Mouse (Mus musculus): Measurements from ENCODE around the gene Ppp2r5b. TPM values are rescaled to one million over a fixed set of nuclear protein-coding genes. Genes with fewer than 3 reads are reported as not detected.
A peak's percentile ranks its signal among the peaks of the same experiment; 100 is the strongest.

The Ppp2r5b gene
- polyA plus RNA-seq (2021; fragmentation: Nextera tagmentation) = 31.7 and 43.9 TPM in 2 replicates
- long read RNA-seq, experiment 1, transcript Ppp2r5b-201 (14 exons, 2,742 nt) = major isoform, 75 of 110 reads
- long read RNA-seq, experiment 1, partial matches to known transcripts = 19 of 110 reads
- long read RNA-seq, experiment 1, other reads (novel, unspliced or antisense) = 16 of 110 reads
- long read RNA-seq, experiment 2, transcript Ppp2r5b-201 (14 exons, 2,742 nt) = major isoform, 418 of 541 reads
- long read RNA-seq, experiment 2, partial matches to known transcripts = 60 of 541 reads
- long read RNA-seq, experiment 2, other reads (novel, unspliced or antisense) = 63 of 541 reads

GRCm38 (mm10) chr19:6235084-6236052, at the start of gene Ppp2r5b:
Ppp2r5b (minus strand) TSS chr19:6235872.

GRCm38 (mm10) chr19:6276426-6277421, 41.1 kb upstream of the Ppp2r5b start, which contains the start of gene Ehd1:
Ehd1 (plus strand) TSS chr19:6276725.

DNA sequence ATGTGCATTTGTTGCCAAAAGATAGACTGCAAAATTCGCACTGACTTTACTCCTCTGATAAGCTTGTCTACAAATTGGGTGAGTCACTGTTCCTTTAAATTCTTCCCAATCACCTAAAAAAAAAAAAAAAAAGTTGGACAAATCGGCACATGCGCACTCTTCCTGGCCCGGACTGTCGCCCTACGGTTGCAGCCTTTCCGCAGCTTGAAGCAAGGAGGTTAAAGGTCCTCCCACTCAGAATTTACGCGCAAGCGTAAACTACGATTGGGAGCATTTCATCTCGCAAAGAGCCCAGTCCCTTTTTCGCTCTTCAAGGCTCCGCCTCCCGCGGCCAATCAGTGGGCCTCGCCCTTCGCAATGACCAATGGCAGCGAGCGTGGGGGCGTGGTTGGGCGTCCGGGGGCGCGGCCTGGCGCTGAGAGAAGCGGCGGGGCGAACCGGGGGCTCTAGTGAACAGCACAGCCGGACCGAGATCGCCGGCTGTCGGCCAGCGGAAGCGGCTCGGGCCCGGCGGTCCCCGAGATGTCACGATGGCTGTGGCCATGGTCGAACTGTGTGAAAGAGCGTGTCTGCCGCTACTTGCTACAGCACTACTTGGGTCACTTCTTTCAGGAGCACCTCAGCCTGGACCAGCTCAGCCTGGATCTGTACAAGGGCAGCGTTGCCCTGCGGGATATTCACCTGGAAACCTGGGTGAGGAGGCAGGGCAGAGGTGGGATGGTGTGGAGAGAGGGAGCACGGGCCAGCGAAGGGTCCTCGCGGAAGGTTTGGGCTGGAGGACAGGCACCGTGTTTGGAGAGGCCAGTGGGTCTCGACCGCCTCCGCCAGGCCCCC, 5.8 kb upstream of the Ppp2r5b start, which contains the start of gene Atg2a:
Atg2a (plus strand) TSS at position 395 of the 834 bp plus-strand sequence.

DNA sequence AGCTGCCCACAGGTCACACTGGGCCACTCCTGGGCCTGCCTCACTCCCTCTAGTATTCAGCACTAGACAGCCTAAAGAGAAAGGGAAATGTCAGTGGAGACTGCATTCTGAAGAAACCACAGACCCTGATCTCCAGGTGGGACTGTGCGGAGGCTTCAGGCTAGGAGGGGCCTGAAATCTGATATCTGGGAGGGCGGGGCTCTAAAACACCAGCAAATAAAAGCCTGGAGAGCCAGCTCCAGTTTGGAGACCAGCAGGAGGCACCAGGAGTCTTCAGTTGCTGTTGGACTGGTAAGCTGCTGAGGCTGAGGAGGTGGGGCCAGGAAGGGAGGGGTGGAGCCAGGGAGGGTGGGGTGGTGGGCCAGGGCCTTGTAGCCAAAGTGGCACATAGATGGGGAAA, 9.5 kb downstream of the Ppp2r5b start, which contains the start of gene Gpha2:
Gpha2 (plus strand) TSS at position 246 of the 400 bp plus-strand sequence.

DNA sequence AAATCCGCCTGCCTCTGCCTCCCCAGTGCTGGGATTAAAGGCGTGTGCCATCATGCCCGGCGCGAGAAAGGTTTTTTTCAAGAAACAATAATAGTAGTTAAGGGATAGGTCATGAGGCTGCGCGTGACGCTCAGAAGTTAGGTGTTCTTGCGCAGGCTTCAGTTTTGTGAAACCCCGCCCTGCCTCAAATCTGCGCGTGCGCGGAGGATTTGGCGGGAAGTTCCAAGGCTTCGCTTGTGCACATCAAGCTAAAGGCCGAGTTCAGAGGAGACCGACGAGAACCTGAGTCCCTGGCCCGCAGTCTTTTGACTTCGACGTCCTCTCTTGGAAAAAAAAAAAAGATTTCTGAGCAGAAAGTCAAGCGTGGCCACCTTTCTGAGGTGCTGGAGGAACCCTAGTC, 51.5 kb downstream of the Ppp2r5b start, which contains the start of gene Majin:
Majin (plus strand) TSS at position 258 of the 400 bp plus-strand sequence.

Small RNA genes within 50 kb of the gene (microRNA-seq; reads per million reads assigned to microRNA genes)
- 12.7 reads per million, percentile 35 among the genes with 10 or more reads in this experiment for gene Mir192
- gene Mir194-2 = 25.8 reads per million, percentile 44 among the genes with 10 or more reads in this experiment

Other genes starting within 250 kb of the Ppp2r5b start
- gene Slc22a20, start 249.7 kb downstream of the Ppp2r5b start, polyA plus RNA-seq (2021; fragmentation: Nextera tagmentation) = not detected in 2 replicates
- gene Capn1, start 220.0 kb downstream of the Ppp2r5b start, polyA plus RNA-seq (2021; fragmentation: Nextera tagmentation) = 1.8 and 2.2 TPM in 2 replicates
- gene Syvn1, start 189.3 kb downstream of the Ppp2r5b start, polyA plus RNA-seq (2021; fragmentation: Nextera tagmentation) = 36.6 and 44.8 TPM in 2 replicates
- 51.5 and 58.6 TPM in 2 replicates for gene Mrpl49, start 178.1 kb downstream of the Ppp2r5b start, polyA plus RNA-seq (2021; fragmentation: Nextera tagmentation)
- 3,358 and 3,673 TPM in 2 replicates for gene Fau, start 178.0 kb downstream of the Ppp2r5b start, polyA plus RNA-seq (2021; fragmentation: Nextera tagmentation)
- gene Znhit2, start 174.7 kb downstream of the Ppp2r5b start, polyA plus RNA-seq (2021; fragmentation: Nextera tagmentation) = 85.4 and 98.5 TPM in 2 replicates
- 14.6 and 16.9 TPM in 2 replicates for gene Tm7sf2, start 167.5 kb downstream of the Ppp2r5b start, polyA plus RNA-seq (2021; fragmentation: Nextera tagmentation)
- gene Vps51, start 158.6 kb downstream of the Ppp2r5b start, polyA plus RNA-seq (2021; fragmentation: Nextera tagmentation) = 77.5 and 93.8 TPM in 2 replicates
- not detected in 2 replicates for gene Tmem262, start 155.8 kb downstream of the Ppp2r5b start, polyA plus RNA-seq (2021; fragmentation: Nextera tagmentation)
- gene Gm28374, start 153.6 kb downstream of the Ppp2r5b start, polyA plus RNA-seq (2021; fragmentation: Nextera tagmentation) = 0.39 TPM in 1 of 2 replicates, not detected in the other
- 66.0 and 69.1 TPM in 2 replicates for gene Zfpl1, start 150.9 kb downstream of the Ppp2r5b start, polyA plus RNA-seq (2021; fragmentation: Nextera tagmentation)
- gene Cdca5, start 150.9 kb downstream of the Ppp2r5b start, polyA plus RNA-seq (2021; fragmentation: Nextera tagmentation) = 0.09 and 0.10 TPM in 2 replicates
- gene AC131692.1, start 141.5 kb downstream of the Ppp2r5b start, polyA plus RNA-seq (2021; fragmentation: Nextera tagmentation) = not detected in 2 replicates
- gene Naaladl1, start 130.1 kb downstream of the Ppp2r5b start, polyA plus RNA-seq (2021; fragmentation: Nextera tagmentation) = 0.09 TPM in 1 of 2 replicates, not detected in the other
- gene Sac3d1, start 117.2 kb downstream of the Ppp2r5b start, polyA plus RNA-seq (2021; fragmentation: Nextera tagmentation) = 43.5 and 44.1 TPM in 2 replicates
- gene Snx15, start 107.6 kb downstream of the Ppp2r5b start, polyA plus RNA-seq (2021; fragmentation: Nextera tagmentation) = 66.8 and 74.4 TPM in 2 replicates
- gene Batf2, start 94.9 kb downstream of the Ppp2r5b start, polyA plus RNA-seq (2021; fragmentation: Nextera tagmentation) = 0.24 TPM in 1 of 2 replicates, not detected in the other
- gene Arl2, start 94.3 kb downstream of the Ppp2r5b start, polyA plus RNA-seq (2021; fragmentation: Nextera tagmentation) = 169 and 184 TPM in 2 replicates
- not detected in 2 replicates for gene Majin, start 51.5 kb downstream of the Ppp2r5b start, polyA plus RNA-seq (2021; fragmentation: Nextera tagmentation)
- gene Gpha2, start 9.5 kb downstream of the Ppp2r5b start, polyA plus RNA-seq (2021; fragmentation: Nextera tagmentation) = not detected in 2 replicates
- gene Atg2a, start 5.8 kb upstream of the Ppp2r5b start, polyA plus RNA-seq (2021; fragmentation: Nextera tagmentation) = 6.7 and 6.8 TPM in 2 replicates
- gene Ehd1, start 40.9 kb upstream of the Ppp2r5b start, polyA plus RNA-seq (2021; fragmentation: Nextera tagmentation) = 37.4 and 45.0 TPM in 2 replicates
- gene Cdc42bpg, start 70.6 kb upstream of the Ppp2r5b start, polyA plus RNA-seq (2021; fragmentation: Nextera tagmentation) = 0.09 and 0.10 TPM in 2 replicates
- gene Men1, start 99.1 kb upstream of the Ppp2r5b start, polyA plus RNA-seq (2021; fragmentation: Nextera tagmentation) = 27.4 and 30.5 TPM in 2 replicates
- 30.1 and 42.0 TPM in 2 replicates for gene Map4k2, start 105.3 kb upstream of the Ppp2r5b start, polyA plus RNA-seq (2021; fragmentation: Nextera tagmentation)
- 63.6 and 92.3 TPM in 2 replicates for gene Sf1, start 127.8 kb upstream of the Ppp2r5b start, polyA plus RNA-seq (2021; fragmentation: Nextera tagmentation)
- 11.3 and 12.0 TPM in 2 replicates for gene Pygm, start 148.5 kb upstream of the Ppp2r5b start, polyA plus RNA-seq (2021; fragmentation: Nextera tagmentation)
- gene Rasgrp2, start 163.5 kb upstream of the Ppp2r5b start, polyA plus RNA-seq (2021; fragmentation: Nextera tagmentation) = 26.2 and 29.9 TPM in 2 replicates
- gene Nrxn2, start 182.9 kb upstream of the Ppp2r5b start, polyA plus RNA-seq (2021; fragmentation: Nextera tagmentation) = 104 and 108 TPM in 2 replicates